Mouse (Mus musculus): Measurements from ENCODE around the gene Lrrc4c.

- no peak for TF ChIP-seq CTCF (IDR thresholded peaks at IDR 0.05; ENCODE audit: low read depth)
- no peak for TF ChIP-seq EP300 (IDR thresholded peaks at IDR 0.05; ENCODE audit: low read depth)
Measured at GRCm38 (mm10) chr2:97485609-97486008, 1167.6 kb downstream of the Lrrc4c start.
